Mouse (Mus musculus) forebrain, embryonic 10.5 days (tissue): ENCODE measurements around the gene Adh7. TPM values are rescaled to one million over a fixed set of nuclear protein-coding genes. Genes with fewer than 3 reads are reported as not detected.
A peak's percentile ranks its signal among the peaks of the same experiment; 100 is the strongest.

Experiments used
- DNase-seq: peaks from one replicate; pipeline ENCODE4 v3.0.0-alpha.2; 2017; ENCODE audit warnings: low spot score; ENCODE audit errors: extremely low spot score
- H3K27ac ChIP-seq: fragments of 300-500 bp; sonication (generic); 2 replicates; pipeline ENCODE4 v1.5.1; 2016; ENCODE audit warnings: mild to moderate bottlenecking
- H3K27me3 ChIP-seq: fragments of 300-500 bp; sonication (generic); 2 replicates; pipeline ENCODE4 v1.6.1; 2016; ENCODE audit warnings: mild to moderate bottlenecking; ENCODE audit not compliant: poor library complexity, severe bottlenecking
- H3K36me3 ChIP-seq: fragments of 300-500 bp; sonication (generic); replicated peaks from 2 replicates; pipeline ENCODE4 v1.6.1; 2016; ENCODE audit warnings: mild to moderate bottlenecking, moderate library complexity
- H3K4me1 ChIP-seq: fragments of 300-500 bp; sonication (generic); 2 replicates; pipeline ENCODE4 v1.6.1; 2016
- H3K4me3 ChIP-seq: fragments of 300-500 bp; sonication (generic); 2 replicates; pipeline ENCODE4 v1.5.1; 2016; ENCODE audit warnings: mild to moderate bottlenecking, moderate library complexity
- H3K9me3 ChIP-seq: fragments of 300-500 bp; sonication (generic); 2 replicates; pipeline ENCODE4 v1.6.1; 2016; ENCODE audit warnings: mild to moderate bottlenecking, moderate library complexity
- WGBS: fragments of 180-500 bp; shearing (Covaris S2); methylation state at CpG from one replicate; pipeline ENCODE4 v1.1.7; 2016; 5-methylcytosine and 5-hydroxymethylcytosine counted together
- polyA plus RNA-seq: library from polyadenylated mRNA; unstranded; fragments of >200 nt; fragmentation: Nextera tagmentation; extraction: Ambion mirVana; gene quantifications from 2 replicates; pipeline ENCODE4 v1.2.1, GENCODE M21; 2016

Adh7 gene
- not detected in 2 replicates for polyA plus RNA-seq

DNA sequence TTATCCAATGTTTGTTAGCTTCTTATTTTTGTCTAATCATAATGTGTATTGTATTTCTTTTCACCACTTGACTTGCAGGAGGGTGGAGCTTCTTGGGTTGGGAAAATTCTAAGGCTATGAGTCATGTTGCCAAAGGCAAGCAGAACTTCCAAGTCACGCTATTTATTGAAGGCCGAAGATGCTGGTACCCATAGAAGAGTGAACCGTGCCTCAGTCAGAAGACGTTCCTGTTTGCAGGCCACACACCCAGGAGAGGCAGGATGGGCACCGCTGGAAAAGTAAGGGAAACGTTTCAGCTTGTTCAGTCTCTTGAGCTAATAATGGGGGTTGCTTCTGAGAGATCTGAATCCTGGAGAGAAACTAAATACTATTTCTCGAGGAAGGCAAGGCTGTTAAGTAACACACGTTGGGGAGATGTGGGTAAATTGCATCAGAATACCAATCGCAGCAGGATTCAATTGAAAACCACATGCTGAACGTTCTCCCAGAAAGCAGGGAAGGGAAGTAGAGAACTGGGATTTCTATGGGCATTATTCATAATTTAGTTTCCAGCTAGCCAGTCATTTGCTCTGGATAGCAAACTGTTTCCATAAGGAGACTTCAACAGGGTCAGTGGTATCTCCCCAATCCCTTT is at the start of gene Adh7:
Gene Adh7, plus strand, starts transcription at position 130 of the 634 bp plus-strand sequence.
- Histone ChIP-seq H3K36me3 (no peaks in the 10 kb centered on the region), H3K27me3 (no peaks in the 10 kb centered on the region), H3K27ac (no peak within 1 kb of the TSS), H3K4me3 (no peak within 1 kb of the TSS), H3K4me1 (peaks cover 12% of the 10 kb centered on the region), H3K9me3 (no peaks in the 10 kb centered on the region)
- DNase-seq: no peak
- WGBS: 85% methylated on average over 10 of the region's 10 CpGs

DNA sequence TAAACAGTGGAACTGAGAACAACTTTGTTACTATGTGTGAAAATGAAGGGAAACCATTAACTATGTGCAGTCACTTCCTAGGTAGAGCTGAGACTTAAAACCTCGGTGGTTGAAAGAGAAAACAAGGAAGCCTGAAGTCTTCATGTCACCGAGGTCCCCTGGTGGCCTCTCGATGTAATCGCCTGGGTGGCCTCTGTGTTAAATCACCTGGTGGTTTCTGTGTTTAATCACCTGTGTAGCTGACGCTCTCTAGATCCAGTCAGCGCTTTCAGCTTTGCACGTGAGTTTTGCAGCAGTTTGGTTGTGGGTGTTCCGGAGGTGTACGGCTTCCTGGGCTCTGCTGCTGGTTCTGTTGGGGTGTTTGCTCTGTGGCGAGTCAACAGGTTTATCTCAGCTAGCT is 44.3 kb upstream of the Adh7 start:
- Histone ChIP-seq H3K4me3 (no peak overlapping the region), H3K9me3 (no peaks in the 10 kb centered on the region; the same call in 1 of the 2 replicates), H3K4me1 (no peaks in the 10 kb centered on the region), H3K27me3 (no peaks in the 10 kb centered on the region), H3K27ac (no peak overlapping the region), H3K36me3 (no peaks in the 10 kb centered on the region)
- no peak for DNase-seq
- 76% methylated on average over 10 of the region's 10 CpGs for WGBS

- no peak overlapping the region for H3K27ac ChIP-seq
- WGBS: 95% methylated on average over 6 of the region's 6 CpGs
- no peaks in the 10 kb centered on the region for H3K4me1 ChIP-seq
- H3K9me3 ChIP-seq: no peaks in the 10 kb centered on the region; the same call in 1 of the 2 replicates
- no peak overlapping the region for H3K4me3 ChIP-seq
- DNase-seq: no peak
- no peaks in the 10 kb centered on the region for H3K36me3 ChIP-seq
- H3K27me3 ChIP-seq: no peaks in the 10 kb centered on the region
These were observed 42.0 kb upstream of the Adh7 start for GRCm38 (mm10) chr3:138175551-138175950.

DNA sequence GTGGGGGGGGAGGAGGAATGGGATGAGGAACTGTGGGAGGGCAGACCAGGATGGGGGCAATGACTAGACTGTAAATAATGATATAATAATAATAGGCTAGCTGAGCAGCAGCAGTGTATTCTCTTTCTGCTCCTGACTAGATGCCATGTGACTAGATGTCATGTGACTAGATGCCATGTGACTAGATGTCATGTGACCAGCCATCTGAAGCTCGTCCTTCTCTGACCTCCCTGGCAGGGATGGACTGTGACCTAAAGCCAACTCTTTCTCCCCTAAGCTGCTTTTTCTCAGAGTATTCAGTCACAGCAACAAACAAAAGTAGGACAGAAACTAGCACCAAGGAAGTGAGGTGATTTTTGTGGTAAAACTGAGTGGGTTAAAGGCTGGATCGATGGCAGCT is 35.5 kb upstream of the Adh7 start:
- H3K36me3 ChIP-seq: no peaks in the 10 kb centered on the region
- H3K4me3 ChIP-seq: no peak overlapping the region
- H3K4me1 ChIP-seq: no peaks in the 10 kb centered on the region; the same call in 1 of the 2 replicates
- DNase-seq: no peak
- H3K27ac ChIP-seq: no peak overlapping the region
- 85% methylated on average over 2 of the region's 2 CpGs for WGBS
- no peaks in the 10 kb centered on the region for H3K27me3 ChIP-seq
- H3K9me3 ChIP-seq: no peaks in the 10 kb centered on the region

DNA sequence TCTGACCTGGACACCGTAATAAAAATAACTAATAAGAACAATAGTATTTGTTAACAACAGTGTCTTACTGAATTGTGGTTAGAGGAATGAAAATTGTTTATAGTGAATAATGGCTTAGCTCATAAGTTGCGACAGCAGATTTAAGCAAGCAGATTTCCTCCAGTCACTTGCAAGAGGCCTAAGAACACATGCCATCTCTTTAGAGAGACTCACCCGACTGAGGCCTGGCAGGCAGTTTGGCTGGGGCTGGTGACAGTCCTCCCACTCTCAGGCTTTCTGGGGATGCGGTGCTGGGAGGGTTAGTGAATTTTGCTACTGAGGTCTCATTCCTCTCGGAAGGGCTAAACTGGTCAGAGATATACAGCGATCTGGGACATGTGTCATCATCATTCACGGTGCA is 34.2 kb upstream of the Adh7 start:
- no peak for DNase-seq
- H3K4me3 ChIP-seq: no peak overlapping the region
- H3K27me3 ChIP-seq: no peaks in the 10 kb centered on the region
- no peaks in the 10 kb centered on the region; the same call in 1 of the 2 replicates for H3K4me1 ChIP-seq
- no peaks in the 10 kb centered on the region for H3K36me3 ChIP-seq
- H3K9me3 ChIP-seq: no peaks in the 10 kb centered on the region
- no peak overlapping the region for H3K27ac ChIP-seq
- WGBS: 94% methylated on average over 7 of the region's 7 CpGs

DNA sequence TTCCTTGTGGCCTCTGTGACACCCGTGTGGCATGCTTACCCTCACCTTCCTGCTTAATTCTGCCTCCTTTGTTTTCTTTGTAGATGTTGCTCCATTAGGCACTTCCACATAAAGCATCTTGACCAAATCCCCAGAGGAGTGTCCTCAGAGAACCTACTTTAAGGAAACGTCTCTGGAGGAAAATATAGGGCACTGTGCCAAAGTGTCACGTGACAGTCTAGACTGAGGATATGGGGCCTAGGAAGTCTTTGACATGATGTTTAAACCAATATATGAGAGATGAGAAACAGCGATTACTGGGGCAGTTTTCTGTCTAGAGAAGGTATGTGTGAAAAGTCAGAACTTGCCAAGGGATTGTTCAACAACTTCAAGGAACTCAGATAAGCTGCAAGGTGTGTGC is 32.3 kb upstream of the Adh7 start:
- no peaks in the 10 kb centered on the region for H3K9me3 ChIP-seq
- H3K4me1 ChIP-seq: no peaks in the 10 kb centered on the region; the same call in 1 of the 2 replicates
- no peaks in the 10 kb centered on the region for H3K27me3 ChIP-seq
- 81% methylated on average over 4 of the region's 4 CpGs for WGBS
- DNase-seq: no peak
- H3K36me3 ChIP-seq: no peaks in the 10 kb centered on the region
- H3K27ac ChIP-seq: no peak overlapping the region
- H3K4me3 ChIP-seq: no peak overlapping the region

DNA sequence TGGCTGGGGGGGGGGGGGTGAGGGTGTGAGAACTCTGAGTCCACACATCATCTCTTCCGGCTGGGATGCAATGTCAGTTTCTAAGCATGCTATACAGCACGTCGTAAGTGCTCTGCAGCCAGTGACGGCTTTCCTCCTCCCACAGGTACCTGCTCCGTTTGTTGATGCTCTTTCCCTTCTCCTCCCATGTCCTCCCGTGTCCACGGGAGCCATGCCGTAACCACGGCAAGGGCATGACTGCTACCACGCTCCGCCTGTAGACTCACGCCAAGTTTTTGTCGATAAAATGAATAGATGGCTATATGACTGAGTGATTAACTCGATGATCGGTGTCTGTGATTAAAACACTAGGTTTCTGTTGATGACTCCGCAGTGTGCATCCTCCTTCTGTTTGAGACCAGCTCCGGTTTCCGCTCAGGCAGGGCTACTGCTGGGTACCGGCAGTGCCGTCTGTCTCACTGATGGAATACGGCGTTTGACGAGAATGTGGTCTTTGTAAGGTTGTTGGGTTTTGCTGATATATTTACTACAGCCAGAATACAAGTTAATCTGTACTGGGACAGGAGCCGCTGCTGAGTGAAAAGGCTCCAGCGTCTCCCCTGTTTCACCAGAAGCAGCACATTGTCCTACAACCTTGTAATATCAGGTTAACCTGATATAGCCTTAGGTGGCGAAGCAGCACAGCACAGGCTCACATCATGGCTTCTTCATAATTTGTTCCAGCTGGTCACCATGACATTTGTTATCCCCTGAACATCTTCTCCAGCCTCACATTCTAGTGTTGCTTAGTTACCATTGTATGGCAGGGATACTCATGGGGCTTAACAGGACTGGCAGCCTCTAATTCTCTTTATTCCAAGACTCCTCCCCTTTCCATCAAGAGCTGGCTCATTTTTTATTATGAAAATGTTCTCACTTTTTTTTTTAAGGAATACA is 31.3 kb upstream of the Adh7 start:
- Histone ChIP-seq H3K36me3 (no peaks in the 10 kb centered on the region), H3K27me3 (no peaks in the 10 kb centered on the region), H3K27ac (no peak overlapping the region), H3K4me1 (no peaks in the 10 kb centered on the region; the same call in 1 of the 2 replicates), H3K9me3 (no peaks in the 10 kb centered on the region), H3K4me3 (no peak overlapping the region)
- 92% methylated on average over 26 of the region's 26 CpGs for WGBS
- DNase-seq: no peak

DNA sequence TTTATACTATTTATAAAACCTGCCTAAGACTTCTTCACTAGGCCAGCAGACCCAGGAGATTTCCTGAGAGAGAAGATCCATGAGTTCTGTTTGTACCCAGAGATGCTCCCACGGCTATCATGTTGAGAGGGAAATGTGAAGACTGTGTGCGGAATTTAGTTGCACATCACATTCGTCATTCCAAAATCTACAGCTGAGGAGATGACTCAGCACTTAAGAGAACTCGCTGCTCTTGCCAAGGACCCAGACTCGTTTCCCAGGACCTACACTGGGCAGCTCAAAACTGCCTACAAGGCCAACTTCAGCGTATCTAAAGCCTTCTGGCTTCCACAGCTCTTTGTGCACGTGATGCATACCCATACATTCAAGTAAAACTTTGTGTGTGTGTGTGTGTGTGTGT is 25.3 kb upstream of the Adh7 start:
- WGBS: 93% methylated on average over 7 of the region's 7 CpGs
- H3K27me3 ChIP-seq: no peaks in the 10 kb centered on the region
- no peaks in the 10 kb centered on the region for H3K4me1 ChIP-seq
- no peak overlapping the region for H3K27ac ChIP-seq
- H3K4me3 ChIP-seq: no peak overlapping the region
- H3K9me3 ChIP-seq: no peaks in the 10 kb centered on the region
- H3K36me3 ChIP-seq: no peaks in the 10 kb centered on the region
- no peak for DNase-seq

- no peak for DNase-seq
- H3K27me3 ChIP-seq: no peaks in the 10 kb centered on the region
- no peaks in the 10 kb centered on the region for H3K9me3 ChIP-seq
- H3K27ac ChIP-seq: no peak within 1 kb of the TSS
- WGBS: 86% methylated on average over 15 of the region's 15 CpGs
- H3K4me3 ChIP-seq: no peak within 1 kb of the TSS
- H3K4me1 ChIP-seq: peaks cover 8% of the 10 kb centered on the region
- H3K36me3 ChIP-seq: no peaks in the 10 kb centered on the region
These were observed 23.8 kb upstream of the Adh7 start, which contains the start of gene 4930579F01Rik for GRCm38 (mm10) chr3:138193683-138194302. 4930579F01Rik (minus strand) TSS chr3:138193825.

DNA sequence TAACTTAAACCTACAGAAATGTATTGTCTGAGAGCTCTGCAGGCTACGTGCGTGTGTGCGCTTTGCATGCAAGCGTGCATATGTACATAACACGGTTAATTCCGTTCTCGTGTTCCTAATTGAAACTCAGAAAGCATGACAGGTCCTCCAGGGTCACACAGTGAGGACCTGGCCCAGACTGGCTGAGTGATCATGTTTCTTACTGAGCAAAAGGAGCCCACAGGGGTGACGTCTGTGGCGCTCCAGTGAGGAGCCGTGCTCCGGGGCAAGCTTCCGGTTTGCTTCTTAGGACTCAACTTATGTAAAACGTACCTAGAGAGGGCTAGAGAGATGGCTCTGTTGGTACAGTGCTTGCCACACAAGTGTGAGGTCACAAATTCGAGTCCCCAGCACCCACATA is 20.5 kb upstream of the Adh7 start:
- Histone ChIP-seq H3K9me3 (no peaks in the 10 kb centered on the region), H3K4me1 (peaks cover 8% of the 10 kb centered on the region), H3K4me3 (no peak overlapping the region), H3K36me3 (no peaks in the 10 kb centered on the region), H3K27ac (no peak overlapping the region), H3K27me3 (no peaks in the 10 kb centered on the region)
- WGBS: 87% methylated on average over 14 of the region's 14 CpGs
- no peak for DNase-seq

- no peak overlapping the region for H3K27ac ChIP-seq
- no peak for DNase-seq
- H3K4me3 ChIP-seq: no peak overlapping the region
- 72% methylated on average over 9 of the region's 9 CpGs for WGBS
- H3K27me3 ChIP-seq: no peaks in the 10 kb centered on the region
- no peaks in the 10 kb centered on the region for H3K36me3 ChIP-seq
- H3K9me3 ChIP-seq: no peaks in the 10 kb centered on the region
- peaks cover 8% of the 10 kb centered on the region for H3K4me1 ChIP-seq
These were observed 20.0 kb upstream of the Adh7 start for GRCm38 (mm10) chr3:138197556-138197955.

- 33% methylated on average over 20 of the region's 20 CpGs for WGBS
- peak overlapping the region; percentile 29 for H3K4me3 ChIP-seq
- no peaks in the 10 kb centered on the region for H3K27me3 ChIP-seq
- H3K4me1 ChIP-seq: peaks cover 8% of the 10 kb centered on the region
- H3K27ac ChIP-seq: peak overlapping the region; percentile 60; the same call in 1 of the 2 replicates
- DNase-seq: peak; percentile 87
- no peaks in the 10 kb centered on the region for H3K9me3 ChIP-seq
- no peaks in the 10 kb centered on the region for H3K36me3 ChIP-seq
These were observed 19.4 kb upstream of the Adh7 start for GRCm38 (mm10) chr3:138197973-138198721.
